Mouse (Mus musculus): ENCODE measurements around the gene Fbxo11.

DNA sequence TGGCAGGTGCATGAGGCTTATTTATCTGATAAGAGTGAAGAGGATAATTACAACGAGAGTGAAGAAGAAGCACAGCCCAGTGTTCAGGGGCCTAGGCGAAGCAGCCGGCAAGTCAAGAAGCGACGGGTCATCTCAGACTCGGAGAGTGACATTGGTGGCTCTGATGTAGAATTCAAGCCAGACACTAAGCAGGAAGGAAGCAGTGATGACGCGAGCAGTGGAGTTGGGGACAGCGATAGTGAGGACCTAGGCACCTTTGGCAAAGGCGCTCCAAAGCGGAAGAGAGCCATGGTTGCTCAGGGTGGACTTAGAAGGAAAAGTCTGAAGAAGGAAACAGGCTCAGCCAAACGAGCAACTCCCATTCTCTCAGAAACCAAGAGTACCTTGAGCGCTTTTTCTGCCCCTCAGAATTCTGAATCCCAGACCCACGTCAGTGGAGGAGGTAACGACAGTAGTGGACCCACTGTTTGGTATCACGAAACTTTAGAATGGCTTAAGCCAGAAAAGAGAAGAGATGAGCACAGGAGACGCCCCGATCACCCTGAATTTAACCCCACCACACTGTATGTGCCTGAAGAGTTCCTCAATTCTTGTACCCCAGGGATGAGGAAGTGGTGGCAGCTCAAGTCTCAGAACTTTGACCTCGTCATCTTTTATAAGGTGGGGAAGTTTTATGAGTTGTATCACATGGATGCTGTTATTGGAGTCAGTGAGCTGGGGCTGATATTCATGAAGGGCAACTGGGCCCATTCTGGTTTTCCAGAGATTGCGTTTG lies 80.5 kb downstream of the Fbxo11 start:
- TF ChIP-seq CTCF (IDR thresholded peaks at IDR 0.05; ENCODE audit: control insufficient read depth, insufficient read depth, insufficient read length) (no peak), CEBPB (IDR thresholded peaks at IDR 0.05; ENCODE audit: low read depth) (no peak), MAX (IDR thresholded peaks at IDR 0.05) (no peak), USF1 (IDR thresholded peaks at IDR 0.05; ENCODE audit: low read depth) (no peak), FOSL1 (IDR thresholded peaks at IDR 0.05; ENCODE audit: insufficient read depth, low read length, poor library complexity, severe bottlenecking) (no peak), MYOG (IDR thresholded peaks at IDR 0.05; ENCODE audit: control insufficient read depth, extremely low read depth, insufficient read length) (no peak)

All from C2C12 (cell line).